Mouse (Mus musculus): ENCODE results near the gene Pxdn. TPM values are rescaled to one million over a fixed set of nuclear protein-coding genes. Genes with fewer than 3 reads are reported as not detected.
A peak's percentile ranks its signal among the peaks of the same experiment; 100 is the strongest.

Gene Pxdn
- polyA plus RNA-seq, 1 experiment from 2014 or later: 117 TPM

DNA sequence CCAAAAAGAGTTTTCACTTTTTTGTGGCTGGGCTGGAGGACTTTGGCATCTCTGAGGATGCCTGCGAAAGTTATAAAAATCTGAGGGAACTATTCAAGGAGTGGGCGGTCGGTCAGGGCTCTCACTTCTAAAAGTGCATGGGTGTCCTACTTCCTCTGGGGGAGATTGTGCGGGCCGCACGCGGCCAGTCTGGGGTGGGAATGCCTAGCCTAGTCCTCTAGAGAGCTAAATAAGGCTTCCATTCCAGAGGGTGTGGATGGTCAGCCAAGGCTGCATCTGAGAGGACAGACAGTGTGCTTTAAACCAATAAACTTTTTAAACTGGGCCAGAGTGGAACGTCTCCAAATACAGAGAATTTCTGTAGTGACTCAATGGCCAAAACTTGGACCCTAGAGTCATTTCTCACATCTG, 1.9 kb downstream of the Pxdn start:
- Histone ChIP-seq H3K36me3 (ENCODE audit: control insufficient read depth, insufficient read depth, low read length) (no peaks in the 10 kb centered on the region; the same call in 1 of the 2 replicates), H3K9ac (replicated peaks; ENCODE audit: low read depth, low read length) (peak overlapping the region; percentile 89), H3K4me1 (ENCODE audit: control insufficient read depth, insufficient read depth, low read length) (peaks cover 23% of the 10 kb centered on the region; the same call in 1 of the 2 replicates), H3K4me2 (replicated peaks; ENCODE audit: low read depth, low read length) (peak overlapping the region; percentile 80), H3K9me3 (ENCODE audit: control insufficient read depth, low read depth, low read length) (no peaks in the 10 kb centered on the region), H3K4me3 (ENCODE audit: low read depth, low read length) (peak overlapping the region; percentile 88), H3K27ac (ENCODE audit: low read length) (peak overlapping the region; percentile 93), H3K27me3 (ENCODE audit: control insufficient read depth, insufficient read depth, low read length) (no peaks in the 10 kb centered on the region)
- no peak for ATAC-seq (ENCODE audit: insufficient number of reproducible peaks, insufficient read depth, low FRiP score, low read depth)
- 7% methylated on average over 8 of the region's 8 CpGs for WGBS

DNA sequence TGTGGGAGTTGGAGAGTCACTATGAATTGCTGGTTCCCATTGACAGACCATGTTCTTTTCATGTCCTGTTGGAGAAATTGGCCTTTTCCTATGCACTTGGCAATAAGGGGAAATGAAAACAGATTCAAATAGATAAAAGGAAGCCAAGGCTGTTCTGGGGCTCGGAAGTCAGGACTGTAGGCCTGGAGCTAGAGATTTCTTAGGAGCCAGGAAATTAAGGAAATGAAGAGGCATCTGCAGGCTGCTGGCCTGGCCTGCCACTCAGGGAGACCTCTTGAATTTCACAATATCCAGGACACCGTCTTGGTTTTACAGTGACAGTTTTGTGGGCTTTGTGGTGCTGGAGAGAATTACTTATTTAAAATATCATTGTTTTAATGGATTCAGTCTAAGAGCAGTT, 5.0 kb downstream of the Pxdn start:
- peaks cover 34% of the 10 kb centered on the region for H3K4me1 ChIP-seq (ENCODE audit: control insufficient read depth, insufficient read depth, low read length)
- no peak overlapping the region for H3K9ac ChIP-seq (replicated peaks; ENCODE audit: low read depth, low read length)
- no peaks in the 10 kb centered on the region for H3K27me3 ChIP-seq (ENCODE audit: control insufficient read depth, insufficient read depth, low read length)
- no peaks in the 10 kb centered on the region; the same call in 1 of the 2 replicates for H3K36me3 ChIP-seq (ENCODE audit: control insufficient read depth, insufficient read depth, low read length)
- no peak overlapping the region for H3K4me3 ChIP-seq (ENCODE audit: low read depth, low read length)
- WGBS: 80% methylated on average over 2 of the region's 2 CpGs
- no peaks in the 10 kb centered on the region for H3K9me3 ChIP-seq (ENCODE audit: control insufficient read depth, low read depth, low read length)
- no peak overlapping the region for H3K4me2 ChIP-seq (replicated peaks; ENCODE audit: low read depth, low read length)
- no peak overlapping the region for H3K27ac ChIP-seq (ENCODE audit: low read length)
- no peak for ATAC-seq (ENCODE audit: insufficient number of reproducible peaks, insufficient read depth, low FRiP score, low read depth)

DNA sequence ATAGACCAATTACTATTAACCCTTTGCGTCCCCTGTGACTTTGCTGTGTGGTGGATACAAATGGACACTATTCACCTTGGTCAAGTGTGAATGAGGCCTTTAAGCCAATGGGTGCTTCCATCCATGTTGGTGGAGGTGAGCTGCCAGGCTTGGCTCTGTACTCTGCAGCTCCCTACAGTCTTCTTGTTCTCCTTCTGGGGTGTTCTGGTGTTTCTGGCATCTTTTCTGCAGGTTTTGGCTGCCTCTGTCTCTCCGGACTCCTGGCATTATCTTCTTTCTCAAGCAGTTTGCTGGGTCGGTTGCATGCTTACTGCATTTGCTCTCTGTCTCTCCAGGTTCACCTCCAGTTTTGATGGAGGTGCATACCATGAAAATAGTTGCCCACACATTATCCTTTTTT, 7.2 kb downstream of the Pxdn start:
- no peaks in the 10 kb centered on the region; the same call in 1 of the 2 replicates for H3K36me3 ChIP-seq (ENCODE audit: control insufficient read depth, insufficient read depth, low read length)
- H3K27ac ChIP-seq (ENCODE audit: low read length): no peak overlapping the region
- H3K4me2 ChIP-seq (replicated peaks; ENCODE audit: low read depth, low read length): no peak overlapping the region
- H3K4me1 ChIP-seq (ENCODE audit: control insufficient read depth, insufficient read depth, low read length): peaks cover 32% of the 10 kb centered on the region
- no peak for ATAC-seq (ENCODE audit: insufficient number of reproducible peaks, insufficient read depth, low FRiP score, low read depth)
- no peak overlapping the region for H3K9ac ChIP-seq (replicated peaks; ENCODE audit: low read depth, low read length)
- H3K4me3 ChIP-seq (ENCODE audit: low read depth, low read length): no peak overlapping the region
- H3K27me3 ChIP-seq (ENCODE audit: control insufficient read depth, insufficient read depth, low read length): no peaks in the 10 kb centered on the region
- 75% methylated on average over 3 of the region's 3 CpGs for WGBS
- H3K9me3 ChIP-seq (ENCODE audit: control insufficient read depth, low read depth, low read length): no peaks in the 10 kb centered on the region

DNA sequence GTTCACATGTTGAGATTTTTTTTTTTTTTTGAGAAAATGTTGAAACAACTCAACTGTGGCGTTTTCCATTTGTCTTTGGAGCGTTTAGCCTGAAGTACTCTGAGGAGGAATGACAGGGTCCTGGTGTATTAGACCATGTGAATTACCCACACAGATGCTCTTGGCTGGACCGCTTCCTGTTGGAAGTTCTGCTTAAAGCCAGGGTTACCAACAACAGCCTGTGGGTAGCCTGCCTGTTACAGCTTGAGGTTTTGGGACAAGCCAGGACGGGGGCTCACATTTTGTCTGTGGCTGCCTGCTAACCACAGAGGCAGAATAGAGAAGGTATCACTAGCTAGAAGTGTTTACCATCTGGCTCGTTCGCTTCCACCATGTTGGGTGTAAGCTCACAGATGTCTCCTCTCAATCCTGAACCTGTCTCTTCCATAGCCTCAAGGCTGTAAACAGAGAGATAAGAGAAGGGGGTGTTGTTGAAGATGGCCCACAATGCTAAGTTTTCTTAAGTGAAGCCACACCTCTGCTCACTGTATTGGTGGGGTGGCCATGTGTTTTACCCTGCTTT, 7.9 kb downstream of the Pxdn start:
- no peaks in the 10 kb centered on the region; the same call in 1 of the 2 replicates for H3K36me3 ChIP-seq (ENCODE audit: control insufficient read depth, insufficient read depth, low read length)
- no peak overlapping the region for H3K4me3 ChIP-seq (ENCODE audit: low read depth, low read length)
- no peaks in the 10 kb centered on the region for H3K9me3 ChIP-seq (ENCODE audit: control insufficient read depth, low read depth, low read length)
- H3K27me3 ChIP-seq (ENCODE audit: control insufficient read depth, insufficient read depth, low read length): no peaks in the 10 kb centered on the region
- ATAC-seq (ENCODE audit: insufficient number of reproducible peaks, insufficient read depth, low FRiP score, low read depth): no peak
- no peak overlapping the region for H3K27ac ChIP-seq (ENCODE audit: low read length)
- H3K9ac ChIP-seq (replicated peaks; ENCODE audit: low read depth, low read length): no peak overlapping the region
- WGBS: 42% methylated on average over 6 of the region's 6 CpGs
- peaks cover 26% of the 10 kb centered on the region for H3K4me1 ChIP-seq (ENCODE audit: control insufficient read depth, insufficient read depth, low read length)
- H3K4me2 ChIP-seq (replicated peaks; ENCODE audit: low read depth, low read length): no peak overlapping the region

DNA sequence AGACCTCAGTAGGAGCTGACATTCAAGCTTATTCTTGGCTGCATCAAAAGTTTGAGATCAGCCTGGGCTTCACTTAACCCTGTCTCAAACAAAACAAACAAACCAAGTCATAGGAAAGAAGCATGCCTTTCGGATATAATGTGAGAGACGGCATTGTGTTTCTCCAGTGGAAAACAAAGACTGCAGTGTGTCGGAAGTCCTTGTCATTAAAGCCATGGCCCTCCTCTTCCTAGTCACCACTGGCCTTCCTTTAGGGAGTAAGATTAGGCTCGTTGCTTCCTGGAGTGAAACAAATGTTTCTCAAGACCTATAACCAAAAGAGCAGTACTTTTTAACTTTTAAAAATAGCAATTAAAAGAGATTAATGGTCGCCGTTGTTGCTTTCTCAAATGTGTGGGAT, 13.6 kb downstream of the Pxdn start:
- Histone ChIP-seq H3K9ac (replicated peaks; ENCODE audit: low read depth, low read length) (no peak overlapping the region), H3K27ac (ENCODE audit: low read length) (no peak overlapping the region), H3K9me3 (ENCODE audit: control insufficient read depth, low read depth, low read length) (no peaks in the 10 kb centered on the region), H3K4me1 (ENCODE audit: control insufficient read depth, insufficient read depth, low read length) (peaks cover 28% of the 10 kb centered on the region), H3K36me3 (ENCODE audit: control insufficient read depth, insufficient read depth, low read length) (no peaks in the 10 kb centered on the region), H3K4me2 (replicated peaks; ENCODE audit: low read depth, low read length) (no peak overlapping the region), H3K4me3 (ENCODE audit: low read depth, low read length) (no peak overlapping the region), H3K27me3 (ENCODE audit: control insufficient read depth, insufficient read depth, low read length) (no peaks in the 10 kb centered on the region)
- WGBS: 70% methylated on average over 6 of the region's 6 CpGs
- no peak for ATAC-seq (ENCODE audit: insufficient number of reproducible peaks, insufficient read depth, low FRiP score, low read depth)

DNA sequence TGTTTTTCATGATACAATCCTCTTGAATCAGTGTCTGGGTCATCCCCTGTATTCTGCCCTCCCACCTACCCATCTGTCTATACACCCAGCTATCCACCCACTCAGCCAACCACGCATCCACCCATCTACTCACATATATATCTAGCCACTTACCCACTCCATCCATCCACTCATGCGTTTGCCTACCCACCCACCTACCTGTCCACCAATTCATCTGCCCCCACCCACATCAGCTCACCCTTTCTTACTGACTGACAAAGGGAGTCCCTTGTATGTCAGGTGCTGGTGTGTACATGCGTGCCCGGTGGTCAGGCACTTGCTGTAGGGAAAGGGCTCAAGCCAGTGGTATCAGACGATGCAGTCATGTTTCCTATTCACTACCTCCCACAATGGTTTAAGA, 14.1 kb downstream of the Pxdn start:
- Histone ChIP-seq H3K4me3 (ENCODE audit: low read depth, low read length) (no peak overlapping the region), H3K36me3 (ENCODE audit: control insufficient read depth, insufficient read depth, low read length) (no peaks in the 10 kb centered on the region), H3K27ac (ENCODE audit: low read length) (no peak overlapping the region; the same call in 1 of the 2 replicates), H3K27me3 (ENCODE audit: control insufficient read depth, insufficient read depth, low read length) (no peaks in the 10 kb centered on the region), H3K4me1 (ENCODE audit: control insufficient read depth, insufficient read depth, low read length) (peaks cover 26% of the 10 kb centered on the region), H3K4me2 (replicated peaks; ENCODE audit: low read depth, low read length) (no peak overlapping the region), H3K9me3 (ENCODE audit: control insufficient read depth, low read depth, low read length) (no peaks in the 10 kb centered on the region), H3K9ac (replicated peaks; ENCODE audit: low read depth, low read length) (no peak overlapping the region)
- WGBS: 82% methylated on average over 5 of the region's 5 CpGs
- no peak for ATAC-seq (ENCODE audit: insufficient number of reproducible peaks, insufficient read depth, low FRiP score, low read depth)

DNA sequence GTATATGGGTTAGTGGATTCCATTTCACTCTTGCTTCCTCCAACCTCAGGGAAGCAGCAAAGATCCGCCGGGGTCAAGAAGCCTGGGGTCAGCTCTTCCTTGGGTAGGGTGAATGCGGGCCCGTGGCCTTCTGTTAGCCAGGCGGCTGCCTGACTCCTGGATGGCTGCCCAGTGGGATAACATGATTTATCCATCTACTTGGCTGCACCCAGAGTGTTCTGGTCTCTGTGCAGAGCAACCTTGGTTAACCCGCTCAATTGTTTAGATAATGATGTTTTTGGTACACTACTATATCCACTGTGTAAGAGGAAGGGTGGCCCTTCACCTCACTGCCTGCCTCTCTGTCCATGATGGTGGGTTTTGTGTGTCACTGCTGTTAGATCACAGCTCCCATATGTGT, 14.7 kb downstream of the Pxdn start:
- ATAC-seq (ENCODE audit: insufficient number of reproducible peaks, insufficient read depth, low FRiP score, low read depth): no peak
- Histone ChIP-seq H3K4me3 (ENCODE audit: low read depth, low read length) (no peak overlapping the region), H3K9me3 (ENCODE audit: control insufficient read depth, low read depth, low read length) (no peaks in the 10 kb centered on the region), H3K9ac (replicated peaks; ENCODE audit: low read depth, low read length) (no peak overlapping the region), H3K4me2 (replicated peaks; ENCODE audit: low read depth, low read length) (no peak overlapping the region), H3K4me1 (ENCODE audit: control insufficient read depth, insufficient read depth, low read length) (peaks cover 26% of the 10 kb centered on the region), H3K27me3 (ENCODE audit: control insufficient read depth, insufficient read depth, low read length) (no peaks in the 10 kb centered on the region), H3K36me3 (ENCODE audit: control insufficient read depth, insufficient read depth, low read length) (no peaks in the 10 kb centered on the region), H3K27ac (ENCODE audit: low read length) (no peak overlapping the region)
- WGBS: 53% methylated on average over 6 of the region's 6 CpGs

DNA sequence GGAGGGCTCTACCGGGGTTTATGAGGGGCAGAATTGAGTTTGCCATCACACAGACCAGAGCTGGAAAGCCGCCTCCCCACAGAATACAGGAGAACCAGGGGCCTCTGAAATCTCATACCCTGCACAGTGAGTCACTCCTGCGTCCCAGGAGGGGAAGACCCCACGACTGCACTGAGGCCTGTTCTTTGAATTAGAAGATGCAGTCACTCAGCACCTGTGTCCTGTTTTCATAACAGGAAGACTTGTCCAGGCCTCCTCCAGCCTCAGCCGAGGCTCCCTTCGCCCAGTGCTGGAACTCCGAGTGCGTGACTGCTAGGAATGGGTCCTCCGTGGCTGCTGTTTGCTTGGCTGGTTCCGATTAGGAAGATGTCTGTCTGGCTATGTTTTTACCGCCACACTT, 16.6 kb downstream of the Pxdn start:
- Histone ChIP-seq H3K27me3 (ENCODE audit: control insufficient read depth, insufficient read depth, low read length) (no peaks in the 10 kb centered on the region), H3K27ac (ENCODE audit: low read length) (peak overlapping the region; percentile 33; the same call in 1 of the 2 replicates), H3K9ac (replicated peaks; ENCODE audit: low read depth, low read length) (no peak overlapping the region), H3K36me3 (ENCODE audit: control insufficient read depth, insufficient read depth, low read length) (no peaks in the 10 kb centered on the region), H3K4me3 (ENCODE audit: low read depth, low read length) (no peak overlapping the region), H3K4me2 (replicated peaks; ENCODE audit: low read depth, low read length) (no peak overlapping the region), H3K4me1 (ENCODE audit: control insufficient read depth, insufficient read depth, low read length) (peaks cover 20% of the 10 kb centered on the region), H3K9me3 (ENCODE audit: control insufficient read depth, low read depth, low read length) (no peaks in the 10 kb centered on the region)
- ATAC-seq (ENCODE audit: insufficient number of reproducible peaks, insufficient read depth, low FRiP score, low read depth): no peak
- WGBS: 71% methylated on average over 11 of the region's 11 CpGs

DNA sequence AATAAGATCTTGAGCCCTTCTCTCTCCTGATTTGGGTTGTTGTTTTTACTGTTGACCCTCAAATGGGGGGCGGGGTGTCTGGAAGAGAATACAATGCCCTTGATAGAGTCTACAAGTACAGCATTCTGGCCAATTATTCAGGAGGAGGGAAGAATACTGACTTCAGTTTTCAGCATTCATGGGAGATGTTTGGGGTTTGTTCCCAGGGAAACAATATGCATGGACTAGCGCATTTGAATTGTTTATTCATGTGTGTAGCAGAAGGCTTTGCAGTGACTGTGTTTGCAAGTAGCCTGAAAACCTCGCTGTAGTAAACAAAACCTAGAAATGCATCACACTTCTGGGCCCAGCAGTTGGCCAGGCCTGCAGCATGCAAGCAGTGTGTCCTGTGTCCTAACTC, 17.1 kb downstream of the Pxdn start:
- Histone ChIP-seq H3K9me3 (ENCODE audit: control insufficient read depth, low read depth, low read length) (no peaks in the 10 kb centered on the region), H3K4me1 (ENCODE audit: control insufficient read depth, insufficient read depth, low read length) (peaks cover 20% of the 10 kb centered on the region), H3K4me2 (replicated peaks; ENCODE audit: low read depth, low read length) (no peak overlapping the region), H3K27ac (ENCODE audit: low read length) (peak overlapping the region; percentile 33; the same call in 1 of the 2 replicates), H3K36me3 (ENCODE audit: control insufficient read depth, insufficient read depth, low read length) (no peaks in the 10 kb centered on the region), H3K27me3 (ENCODE audit: control insufficient read depth, insufficient read depth, low read length) (no peaks in the 10 kb centered on the region), H3K4me3 (ENCODE audit: low read depth, low read length) (no peak overlapping the region), H3K9ac (replicated peaks; ENCODE audit: low read depth, low read length) (no peak overlapping the region)
- WGBS: 84% methylated on average over 3 of the region's 3 CpGs
- ATAC-seq (ENCODE audit: insufficient number of reproducible peaks, insufficient read depth, low FRiP score, low read depth): no peak
